Mouse (Mus musculus) layer of hippocampus, postnatal 25 days (tissue): Measurements from ENCODE around the gene Sik3. TPM values are rescaled to one million over a fixed set of nuclear protein-coding genes. Genes with fewer than 3 reads are reported as not detected.

Source experiments
- DNase-seq, 2 experiments: peaks; one replicate each; pipeline ENCODE4 v3.0.0; 2022; ENCODE audit warnings: mixed read lengths in 2 of 2, low spot score in 1 of 2; ENCODE audit errors: extremely low spot score in 1 of 2
- total RNA-seq, 2 experiments: library from RNA; stranded (reverse); gene quantifications; 2 replicates each; pipeline ENCODE4 v1.2.3; 2021

The Sik3 gene
- total RNA-seq, 2 experiments from 2014 or later: 136 to 138 TPM

GRCm38 (mm10) chr9:46015081-46015551 lies 2.5 kb downstream of the Sik3 start:
- DNase-seq: no peak

DNA sequence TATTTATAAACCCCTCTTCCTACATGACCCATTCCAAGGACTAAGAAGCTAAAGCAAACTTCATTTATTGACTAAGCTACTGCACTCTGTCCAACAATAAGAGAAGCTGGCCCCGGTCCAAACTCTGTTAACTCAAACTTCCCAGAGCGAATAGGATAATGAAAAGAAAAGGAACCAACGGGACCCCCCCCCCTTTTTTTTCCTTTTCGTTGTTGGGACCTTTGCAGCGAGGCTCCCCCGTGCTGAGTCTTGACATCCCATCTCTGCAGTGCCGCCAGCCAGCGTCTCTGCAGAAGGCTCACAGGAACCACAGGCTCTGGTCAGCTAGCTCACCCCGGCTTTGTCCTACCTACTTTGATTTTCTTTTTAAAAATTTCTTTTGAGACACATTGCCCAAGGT lies 3.2 kb downstream of the Sik3 start:
- peak in 1 of 2 experiments; percentile 50 for DNase-seq

- DNase-seq: no peak
Observed at GRCm38 (mm10) chr9:46016417-46016816, 3.8 kb downstream of the Sik3 start.

DNA sequence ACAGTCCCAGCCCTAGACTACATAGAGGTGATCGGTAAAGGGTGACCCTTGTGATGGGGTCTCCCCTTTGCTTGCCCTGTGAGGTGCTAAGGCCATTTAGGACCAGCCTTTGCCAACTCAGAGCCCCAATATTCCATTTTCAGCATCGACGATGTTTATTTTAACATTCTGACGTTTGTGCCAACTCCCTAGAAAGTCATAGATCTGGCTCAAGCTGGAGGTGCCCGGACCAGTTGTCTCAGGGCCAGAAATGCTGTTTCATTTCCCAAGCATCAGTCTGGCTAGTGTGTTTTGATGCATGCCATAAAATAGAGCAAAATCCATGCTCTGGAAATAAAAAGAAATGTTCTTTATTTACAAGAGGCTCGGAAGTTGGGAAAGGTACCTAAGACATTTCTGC lies 5.7 kb downstream of the Sik3 start:
- DNase-seq: no peak

DNA sequence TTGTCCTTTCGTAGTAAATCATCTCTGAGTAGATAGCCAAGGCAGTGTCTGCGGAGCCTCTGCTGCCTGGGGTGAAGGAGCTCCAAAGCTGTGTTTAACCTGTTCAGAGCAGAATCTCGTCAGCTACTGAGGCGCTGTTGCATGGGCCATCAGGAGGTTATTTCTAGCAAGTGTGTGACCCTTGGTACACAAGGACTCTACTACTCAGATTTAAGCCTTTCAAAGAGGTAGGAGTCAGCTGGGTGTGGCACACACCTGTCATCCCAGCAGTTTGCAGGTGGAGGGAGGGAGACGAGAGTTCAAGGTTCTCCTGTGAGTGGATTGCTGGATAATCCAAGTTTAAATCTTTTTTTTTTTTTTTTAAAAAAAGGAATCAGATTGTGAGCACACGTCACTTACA lies 7.4 kb downstream of the Sik3 start:
- no peak for DNase-seq

DNA sequence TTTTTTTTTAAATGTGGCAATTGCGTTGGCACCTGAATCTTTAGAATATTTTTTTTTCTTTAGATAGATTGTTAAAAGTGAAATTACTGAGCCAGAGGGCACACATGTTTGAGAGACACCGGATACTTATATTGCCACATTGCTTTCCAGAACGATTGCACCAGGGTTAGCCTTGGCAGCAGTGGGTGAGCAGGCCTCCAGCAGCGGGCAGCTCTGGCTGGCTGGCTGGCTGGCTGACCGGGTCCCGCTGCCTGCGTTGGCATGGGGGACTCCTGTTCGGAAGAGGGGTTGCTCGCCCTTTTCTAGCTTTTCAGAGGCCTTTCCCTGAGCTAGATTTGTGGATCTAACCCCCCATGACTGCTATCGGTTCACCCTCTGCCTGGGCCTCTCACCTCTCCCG lies 11.0 kb downstream of the Sik3 start:
- no peak for DNase-seq

GRCm38 (mm10) chr9:46026058-46026849 lies 13.6 kb downstream of the Sik3 start:
- DNase-seq: no peak

DNA sequence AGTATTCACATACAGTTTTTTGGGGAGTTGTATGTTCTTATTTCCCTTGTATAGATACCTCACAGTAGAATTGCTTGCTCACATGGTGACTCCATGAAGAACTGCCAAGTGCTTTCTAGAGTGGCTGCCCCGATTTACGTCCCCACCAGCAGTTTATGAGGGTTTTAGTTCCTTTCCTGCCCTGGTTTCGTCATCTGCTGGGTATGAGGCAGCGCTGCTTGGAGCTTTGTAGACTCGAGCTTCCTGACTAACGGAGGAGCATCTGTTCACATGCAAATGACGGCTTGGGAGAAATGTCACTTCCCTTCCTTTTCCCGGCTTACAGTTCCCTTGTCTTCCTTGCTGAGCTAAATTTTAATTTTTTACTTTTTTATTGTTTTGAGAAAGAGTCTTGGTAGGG lies 15.4 kb downstream of the Sik3 start:
- DNase-seq: no peak

DNA sequence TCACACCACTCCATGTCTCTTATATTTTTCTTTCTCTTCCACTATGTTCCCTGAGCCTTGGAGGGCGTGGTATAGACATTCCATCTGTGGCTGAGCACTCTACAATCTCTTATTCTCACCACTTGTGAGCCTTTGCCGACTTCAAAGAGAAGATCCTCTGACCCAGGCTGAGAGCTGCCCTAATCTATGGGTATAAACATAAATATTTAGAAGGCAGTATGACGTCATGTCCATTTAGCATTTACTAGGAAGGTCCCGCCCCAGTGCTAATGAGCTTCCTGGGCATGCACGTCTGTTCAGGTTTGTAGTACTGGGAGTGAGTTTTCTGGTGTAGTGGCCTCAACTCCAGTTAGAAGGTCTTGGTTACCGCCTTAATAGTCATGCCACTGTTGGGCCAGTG lies 16.9 kb downstream of the Sik3 start:
- no peak for DNase-seq

DNA sequence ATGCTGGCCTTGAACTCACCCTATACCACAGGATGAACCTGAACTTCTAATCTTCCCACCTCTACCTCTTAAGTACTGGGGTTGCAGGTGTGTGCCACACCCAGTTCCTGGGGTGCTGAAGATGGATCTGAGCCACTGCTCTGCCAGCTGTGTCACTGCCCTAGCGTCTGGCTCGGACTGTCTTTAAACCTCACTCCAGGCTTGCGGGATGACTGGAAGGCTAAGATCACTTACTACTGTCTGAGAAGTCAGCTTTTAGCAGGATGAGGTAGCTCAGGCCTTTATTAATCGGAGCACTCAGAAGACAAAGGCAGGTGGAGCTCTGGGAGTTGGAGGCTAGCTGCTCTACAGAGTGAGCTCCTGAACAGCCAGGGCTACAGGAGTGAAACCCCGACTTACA lies 17.6 kb downstream of the Sik3 start:
- no peak for DNase-seq

- DNase-seq: no peak
Observed at GRCm38 (mm10) chr9:46030968-46031367, 18.3 kb downstream of the Sik3 start.

DNA sequence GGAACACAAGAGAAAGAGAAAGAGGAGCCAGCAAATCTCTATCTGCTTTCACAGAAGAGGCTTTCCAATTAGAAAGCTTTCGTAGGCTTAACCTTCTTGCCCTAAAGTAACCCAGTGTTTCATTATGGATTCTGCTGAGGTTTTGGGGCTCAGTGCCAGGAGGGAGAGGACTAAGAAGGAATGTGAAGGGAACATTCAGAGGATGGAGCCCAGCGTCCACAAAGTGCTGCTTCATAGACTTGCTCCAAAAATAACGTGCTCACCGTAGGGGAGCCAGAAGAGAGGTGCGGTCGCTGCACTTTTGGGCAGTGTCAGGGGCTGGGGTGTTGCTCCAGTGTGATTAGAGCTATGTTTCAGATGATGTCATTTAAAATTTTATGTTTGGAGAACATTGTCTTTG lies 19.6 kb downstream of the Sik3 start:
- no peak for DNase-seq

GRCm38 (mm10) chr9:46033058-46033457 lies 20.4 kb downstream of the Sik3 start:
- no peak for DNase-seq

DNA sequence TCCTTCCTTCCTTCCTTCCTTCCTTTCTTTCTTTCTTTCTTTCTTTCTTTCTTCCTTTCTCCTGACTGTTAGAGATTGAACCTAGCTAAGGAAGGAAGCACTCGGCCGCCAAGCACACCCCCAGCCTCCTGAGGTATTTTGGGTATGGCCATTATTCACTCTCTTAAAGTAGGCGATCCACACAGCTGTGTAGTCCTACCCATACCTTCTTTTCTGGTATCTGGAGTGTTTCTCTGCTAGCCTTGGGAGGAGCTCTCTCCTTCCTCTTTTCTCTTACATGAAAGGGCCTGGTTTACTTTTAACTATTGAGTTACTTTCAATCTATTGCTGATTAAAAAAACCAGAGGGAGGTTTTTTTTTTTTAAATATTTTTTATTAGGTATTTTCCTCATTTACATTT lies 21.2 kb downstream of the Sik3 start:
- no peak for DNase-seq

GRCm38 (mm10) chr9:46035290-46035871 lies 22.8 kb downstream of the Sik3 start:
- DNase-seq: no peak

- no peak for DNase-seq
Observed at GRCm38 (mm10) chr9:46036881-46037280, 24.3 kb downstream of the Sik3 start.

GRCm38 (mm10) chr9:46038786-46039185 lies 26.2 kb downstream of the Sik3 start:
- no peak for DNase-seq

DNA sequence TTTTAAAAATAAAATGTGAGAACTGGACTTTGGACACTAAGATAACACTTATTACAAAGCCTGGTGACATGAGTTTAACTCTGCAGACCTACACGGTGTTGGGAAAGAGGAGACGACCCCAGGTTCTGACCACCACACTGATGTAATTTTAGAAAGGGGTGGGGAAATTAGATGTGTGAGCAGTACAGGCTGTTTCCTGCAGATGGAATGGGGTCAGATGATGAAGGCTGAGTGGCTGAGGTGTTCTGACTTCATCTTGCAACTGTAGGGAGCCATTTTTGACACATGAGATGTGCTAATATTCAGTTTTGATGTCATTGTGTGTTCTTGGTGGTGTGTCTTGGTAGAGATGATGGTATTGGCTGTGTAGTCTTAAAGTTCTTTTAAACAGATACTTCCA lies 28.6 kb downstream of the Sik3 start:
- no peak for DNase-seq

GRCm38 (mm10) chr9:46042387-46042786 lies 29.8 kb downstream of the Sik3 start:
- no peak for DNase-seq

GRCm38 (mm10) chr9:46043626-46044025 lies 31.0 kb downstream of the Sik3 start:
- no peak for DNase-seq

GRCm38 (mm10) chr9:46046724-46047517 lies 34.3 kb downstream of the Sik3 start:
- DNase-seq: no peak
